Mouse (Mus musculus) limb, embryonic 13.5 days (tissue): ENCODE measurements around the gene Syt1. TPM values are rescaled to one million over a fixed set of nuclear protein-coding genes. Genes with fewer than 3 reads are reported as not detected.

Source experiments
- ATAC-seq: fragments of 200-750 bp; cut with Nextera tagmentation; 2 replicates; pipeline ENCODE4 v1.8.0; 2017; ENCODE audit warnings: low read depth, moderate number of reproducible peaks, moderate TSS enrichment; ENCODE audit not compliant: low FRiP score
- H3K27ac ChIP-seq: fragments of 300-500 bp; sonication (generic); 2 replicates; pipeline ENCODE4 v1.5.1; 2015; ENCODE audit warnings: inconsistent platforms, mild to moderate bottlenecking, moderate library complexity
- H3K27me3 ChIP-seq: fragments of 300-500 bp; sonication (generic); 2 replicates; pipeline ENCODE4 v1.6.1; 2015; ENCODE audit warnings: mild to moderate bottlenecking, inconsistent platforms
- H3K36me3 ChIP-seq: fragments of 300-500 bp; sonication (generic); 2 replicates; pipeline ENCODE4 v1.6.1; 2015; ENCODE audit warnings: inconsistent platforms, mild to moderate bottlenecking, moderate library complexity
- H3K4me1 ChIP-seq: fragments of 300-500 bp; sonication (generic); 2 replicates; pipeline ENCODE4 v1.6.1; 2015; ENCODE audit warnings: inconsistent platforms
- H3K4me2 ChIP-seq: fragments of 300-500 bp; sonication (generic); replicated peaks from 2 replicates; pipeline ENCODE4 v1.6.1; 2015; ENCODE audit warnings: inconsistent platforms, mild to moderate bottlenecking, moderate library complexity
- H3K4me3 ChIP-seq: fragments of 300-500 bp; sonication (generic); 2 replicates; pipeline ENCODE4 v1.5.1; 2015; ENCODE audit warnings: moderate library complexity, mild to moderate bottlenecking, inconsistent platforms
- H3K9ac ChIP-seq: fragments of 300-500 bp; sonication (generic); 2 replicates; pipeline ENCODE4 v1.6.1; 2015; ENCODE audit warnings: mild to moderate bottlenecking, inconsistent platforms
- H3K9me3 ChIP-seq: fragments of 300-500 bp; sonication (generic); 2 replicates; pipeline ENCODE4 v1.6.1; 2016; ENCODE audit warnings: inconsistent platforms
- WGBS: fragments of 180-500 bp; shearing (Covaris S2); methylation state at CpG from one replicate; pipeline ENCODE4 v1.1.7; 2015; 5-methylcytosine and 5-hydroxymethylcytosine counted together
- polyA plus RNA-seq: library from polyadenylated mRNA; unstranded; fragments of >200 nt; fragmentation: Nextera tagmentation; extraction: Ambion mirVana; gene quantifications from 2 replicates; pipeline ENCODE4 v1.2.1, GENCODE M21; 2015

Gene Syt1
- polyA plus RNA-seq, 1 experiment from 2014 or later = 2.1 TPM

DNA sequence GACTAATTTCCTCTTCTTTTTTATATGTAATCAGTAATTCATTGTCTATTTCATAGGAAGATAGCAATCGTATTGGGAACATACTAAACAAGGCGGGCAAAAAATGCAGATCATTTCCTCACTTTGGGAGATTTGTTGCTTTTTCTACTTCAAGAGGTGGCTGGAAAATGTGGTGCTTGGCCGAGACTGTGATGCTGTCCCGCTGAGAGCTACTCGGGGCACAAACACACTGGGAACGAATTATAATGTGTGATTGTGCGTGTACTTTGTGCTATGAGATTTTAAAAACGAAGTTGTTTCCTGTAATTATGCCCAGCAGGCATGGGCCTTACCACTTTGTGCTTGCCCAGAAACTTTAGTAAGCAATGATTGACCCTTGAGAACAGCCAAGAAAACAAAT lies 281.8 kb downstream of the Syt1 start:
- 58% methylated on average over 8 of the region's 8 CpGs for WGBS
- H3K4me3 ChIP-seq = no peak overlapping the region
- ATAC-seq = no peak
- H3K36me3 ChIP-seq = no peaks in the 10 kb centered on the region
- H3K9ac ChIP-seq = no peak overlapping the region
- H3K27me3 ChIP-seq = no peaks in the 10 kb centered on the region
- H3K27ac ChIP-seq = no peak overlapping the region
- no peaks in the 10 kb centered on the region for H3K4me1 ChIP-seq
- no peak overlapping the region for H3K4me2 ChIP-seq
- H3K9me3 ChIP-seq = no peaks in the 10 kb centered on the region

GRCm38 (mm10) chr10:108726391-108726790 lies 284.4 kb downstream of the Syt1 start:
- ATAC-seq = no peak
- no peaks in the 10 kb centered on the region for H3K9me3 ChIP-seq
- H3K4me2 ChIP-seq = no peak overlapping the region

DNA sequence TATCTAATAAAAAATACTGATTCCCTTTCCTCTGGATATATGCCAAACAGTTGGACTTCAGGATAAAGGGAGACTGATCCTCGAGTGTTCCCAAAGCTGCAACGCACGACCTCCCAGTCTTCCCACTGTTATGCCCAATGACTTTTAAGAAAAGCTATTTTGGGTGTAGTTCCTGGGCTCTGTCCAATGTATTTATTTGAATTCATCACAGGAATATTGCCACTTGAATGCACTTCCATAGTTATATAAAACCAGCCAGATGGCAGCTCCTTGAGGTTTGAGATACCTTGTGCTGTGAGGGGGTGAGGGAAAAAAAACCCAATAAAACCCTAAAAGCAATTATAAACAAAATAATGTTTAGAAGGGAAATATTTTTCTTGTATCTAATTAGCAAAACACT lies 285.9 kb downstream of the Syt1 start:
- Histone ChIP-seq H3K36me3 (no peaks in the 10 kb centered on the region), H3K9me3 (no peaks in the 10 kb centered on the region), H3K4me3 (no peak overlapping the region), H3K27me3 (no peaks in the 10 kb centered on the region), H3K9ac (no peak overlapping the region), H3K4me2 (no peak overlapping the region), H3K4me1 (no peaks in the 10 kb centered on the region), H3K27ac (no peak overlapping the region)
- ATAC-seq = no peak
- WGBS = 93% methylated on average over 3 of the region's 3 CpGs

More at GRCm38 (mm10) chr10:108726391-108726790, 284.4 kb downstream of the Syt1 start:
- H3K27me3 ChIP-seq = no peaks in the 10 kb centered on the region
- WGBS = 87% methylated on average over 4 of the region's 4 CpGs
- H3K36me3 ChIP-seq = no peaks in the 10 kb centered on the region
- no peak overlapping the region for H3K9ac ChIP-seq
- no peaks in the 10 kb centered on the region for H3K4me1 ChIP-seq
- H3K4me3 ChIP-seq = no peak overlapping the region
- no peak overlapping the region for H3K27ac ChIP-seq

DNA sequence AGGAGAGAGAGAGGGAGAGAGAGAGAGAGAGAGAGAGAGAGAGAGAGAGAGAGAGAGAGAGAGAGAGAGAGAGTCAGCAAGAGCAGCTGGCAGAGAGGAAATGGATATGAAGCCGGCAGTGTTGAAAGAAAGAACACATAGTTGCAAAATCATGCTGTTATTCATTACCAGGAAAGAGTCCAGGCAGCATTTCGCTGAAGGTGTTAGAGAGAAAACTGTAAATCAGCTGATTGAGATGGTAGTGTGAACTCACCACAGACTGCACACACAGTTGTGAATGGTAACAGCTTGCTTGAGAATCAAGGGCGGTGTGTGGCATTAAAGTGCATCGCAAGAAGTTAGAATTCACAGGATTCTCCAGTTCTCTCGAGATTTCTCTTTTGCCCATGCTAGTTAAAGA lies 300.3 kb downstream of the Syt1 start:
- WGBS = 48% methylated on average over 5 of the region's 5 CpGs
- Histone ChIP-seq H3K9me3 (no peaks in the 10 kb centered on the region), H3K27me3 (no peaks in the 10 kb centered on the region), H3K4me1 (no peaks in the 10 kb centered on the region), H3K9ac (no peak overlapping the region), H3K36me3 (no peaks in the 10 kb centered on the region), H3K4me3 (no peak overlapping the region), H3K4me2 (no peak overlapping the region), H3K27ac (no peak overlapping the region)
- ATAC-seq = no peak

- Histone ChIP-seq H3K9me3 (no peaks in the 10 kb centered on the region), H3K9ac (no peak overlapping the region), H3K4me3 (no peak overlapping the region), H3K27me3 (no peaks in the 10 kb centered on the region), H3K4me2 (no peak overlapping the region), H3K27ac (no peak overlapping the region), H3K36me3 (no peaks in the 10 kb centered on the region), H3K4me1 (no peaks in the 10 kb centered on the region)
- WGBS = 95% methylated on average over 3 of the region's 3 CpGs
- no peak for ATAC-seq
Measured at GRCm38 (mm10) chr10:108705658-108706057, 305.1 kb downstream of the Syt1 start.

- no peaks in the 10 kb centered on the region for H3K27me3 ChIP-seq
- no peaks in the 10 kb centered on the region for H3K4me1 ChIP-seq
- H3K36me3 ChIP-seq = no peaks in the 10 kb centered on the region
- no peak for ATAC-seq
- H3K9me3 ChIP-seq = no peaks in the 10 kb centered on the region
- WGBS = 85% methylated on average over 14 of the region's 14 CpGs
- no peak overlapping the region for H3K4me2 ChIP-seq
- H3K9ac ChIP-seq = no peak overlapping the region
- H3K4me3 ChIP-seq = no peak overlapping the region
- H3K27ac ChIP-seq = no peak overlapping the region
Measured at GRCm38 (mm10) chr10:108701361-108702128, 309.2 kb downstream of the Syt1 start.

GRCm38 (mm10) chr10:108699946-108700345 lies 310.8 kb downstream of the Syt1 start, which contains the start of gene Gm5136:
Gm5136 (minus strand) TSS chr10:108700160.
- Histone ChIP-seq H3K4me3 (no peak within 1 kb of the TSS), H3K27me3 (no peaks in the 10 kb centered on the region), H3K9me3 (no peaks in the 10 kb centered on the region), H3K4me2 (no peak within 1 kb of the TSS), H3K27ac (no peak within 1 kb of the TSS), H3K36me3 (no peaks in the 10 kb centered on the region), H3K4me1 (no peaks in the 10 kb centered on the region), H3K9ac (no peak within 1 kb of the TSS)
- no peak for ATAC-seq
- WGBS = 95% methylated on average over 9 of the region's 9 CpGs

DNA sequence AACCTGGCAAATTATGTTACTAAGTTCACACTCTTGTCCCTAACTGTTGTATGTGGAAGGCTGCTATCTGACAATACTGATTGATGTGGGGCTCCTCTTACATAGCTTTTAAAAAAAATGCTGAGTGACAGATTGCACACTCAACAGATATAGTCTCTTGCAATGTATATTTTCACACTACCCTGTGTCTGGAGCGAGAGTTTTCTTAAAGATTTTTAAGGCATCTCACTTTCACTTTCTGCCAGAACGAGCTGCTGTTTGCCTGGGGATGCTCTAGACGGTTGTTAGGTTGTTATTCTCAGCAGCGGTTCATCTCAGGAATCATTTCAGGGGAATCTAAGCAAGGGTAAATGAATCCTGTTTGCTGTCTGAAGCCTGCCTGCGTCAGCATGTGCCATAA lies 313.7 kb downstream of the Syt1 start:
- Histone ChIP-seq H3K4me3 (no peak overlapping the region), H3K9me3 (no peaks in the 10 kb centered on the region), H3K4me1 (no peaks in the 10 kb centered on the region), H3K9ac (no peak overlapping the region), H3K36me3 (no peaks in the 10 kb centered on the region), H3K27ac (no peak overlapping the region), H3K27me3 (no peaks in the 10 kb centered on the region), H3K4me2 (no peak overlapping the region)
- 63% methylated on average over 5 of the region's 5 CpGs for WGBS
- ATAC-seq = no peak

DNA sequence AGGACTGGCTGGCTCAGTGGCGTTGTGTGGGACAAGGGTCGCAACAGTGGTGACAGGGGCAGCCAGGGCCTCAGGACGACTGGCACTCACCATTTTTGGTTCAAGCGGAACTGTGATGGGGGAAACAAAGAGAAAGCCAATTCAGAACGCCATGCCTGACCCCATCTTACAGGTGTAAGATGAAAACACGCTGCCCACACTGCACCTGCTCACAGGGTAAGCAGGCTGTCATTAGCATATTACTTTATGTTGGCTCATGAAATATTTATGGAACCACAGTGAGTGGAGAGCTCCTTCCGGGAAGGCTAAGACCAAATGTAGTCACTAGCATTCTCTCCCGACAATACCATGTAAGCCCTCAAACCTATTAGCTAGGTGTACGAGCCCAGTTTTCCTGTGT lies 319.8 kb downstream of the Syt1 start:
- H3K4me3 ChIP-seq = no peak overlapping the region
- no peak for ATAC-seq
- no peaks in the 10 kb centered on the region for H3K27me3 ChIP-seq
- H3K36me3 ChIP-seq = no peaks in the 10 kb centered on the region
- H3K4me1 ChIP-seq = no peaks in the 10 kb centered on the region
- WGBS = 69% methylated on average over 9 of the region's 9 CpGs
- H3K9me3 ChIP-seq = no peaks in the 10 kb centered on the region
- H3K27ac ChIP-seq = no peak overlapping the region
- H3K9ac ChIP-seq = no peak overlapping the region
- H3K4me2 ChIP-seq = no peak overlapping the region

DNA sequence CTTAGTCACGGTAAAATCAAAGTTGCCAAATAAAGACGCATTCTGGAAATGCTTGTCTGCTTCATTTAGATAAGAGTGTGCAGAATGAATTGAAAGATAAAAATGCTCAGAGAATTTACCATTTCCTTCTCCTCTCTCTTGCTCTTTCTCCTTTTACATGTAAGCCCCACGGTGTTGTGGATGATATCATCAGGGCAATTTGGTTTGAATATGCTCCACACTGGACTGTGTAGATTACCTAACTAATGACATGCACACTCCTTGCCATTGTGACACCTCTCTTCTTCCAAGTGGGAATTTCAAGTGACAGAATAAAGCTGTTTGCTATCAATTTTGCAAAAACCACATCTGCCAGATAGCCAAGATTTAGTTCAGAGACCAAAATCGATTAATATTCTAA lies 324.1 kb downstream of the Syt1 start:
- no peak overlapping the region for H3K9ac ChIP-seq
- no peak for ATAC-seq
- no peaks in the 10 kb centered on the region for H3K9me3 ChIP-seq
- H3K27ac ChIP-seq = no peak overlapping the region
- 86% methylated on average over 4 of the region's 4 CpGs for WGBS
- H3K27me3 ChIP-seq = no peaks in the 10 kb centered on the region
- no peak overlapping the region for H3K4me2 ChIP-seq
- no peak overlapping the region for H3K4me3 ChIP-seq
- H3K36me3 ChIP-seq = no peaks in the 10 kb centered on the region
- H3K4me1 ChIP-seq = no peaks in the 10 kb centered on the region

DNA sequence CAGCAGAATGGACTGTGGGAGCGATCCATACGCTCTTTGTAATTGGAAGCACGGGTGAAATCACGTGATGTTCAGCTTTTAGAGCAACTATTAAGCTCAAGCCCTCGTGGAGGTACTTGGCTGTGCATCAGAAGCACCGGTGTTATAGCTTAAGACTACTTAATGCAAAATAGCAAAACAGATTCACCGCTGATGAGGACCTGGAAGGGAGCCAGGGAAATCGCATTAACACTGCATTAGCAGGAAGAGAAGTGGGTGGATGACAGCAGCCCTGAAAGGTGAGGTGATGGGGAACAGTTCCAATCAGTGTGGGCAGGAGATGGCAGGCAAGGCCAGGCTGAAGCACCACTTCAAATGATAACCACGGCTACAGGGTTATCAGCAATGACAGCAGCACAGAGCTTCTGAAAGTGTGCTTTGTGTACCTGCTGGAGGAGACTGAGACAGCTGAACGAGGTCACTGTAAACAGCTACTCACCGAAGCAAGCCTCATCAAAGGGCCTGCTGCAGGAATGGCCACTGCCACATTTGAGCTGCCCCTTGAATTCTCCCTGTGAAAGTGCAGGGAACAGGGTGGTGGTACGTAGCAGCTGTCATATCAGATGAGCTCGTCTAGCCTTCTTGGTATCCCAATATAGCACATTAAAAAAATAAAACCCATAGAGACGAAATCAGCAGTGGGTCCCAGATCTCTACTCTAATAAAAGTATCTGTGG lies 330.9 kb downstream of the Syt1 start:
- 57% methylated on average over 14 of the region's 14 CpGs for WGBS
- no peak overlapping the region for H3K4me3 ChIP-seq
- H3K9ac ChIP-seq = no peak overlapping the region
- no peaks in the 10 kb centered on the region for H3K36me3 ChIP-seq
- no peaks in the 10 kb centered on the region for H3K27me3 ChIP-seq
- no peak overlapping the region for H3K27ac ChIP-seq
- no peaks in the 10 kb centered on the region for H3K4me1 ChIP-seq
- ATAC-seq = no peak
- no peaks in the 10 kb centered on the region for H3K9me3 ChIP-seq
- H3K4me2 ChIP-seq = no peak overlapping the region

- Histone ChIP-seq H3K27me3 (no peaks in the 10 kb centered on the region), H3K4me1 (no peaks in the 10 kb centered on the region), H3K36me3 (no peaks in the 10 kb centered on the region), H3K4me3 (no peak overlapping the region), H3K9ac (no peak overlapping the region), H3K27ac (no peak overlapping the region), H3K9me3 (no peaks in the 10 kb centered on the region), H3K4me2 (no peak overlapping the region)
- WGBS = 87% methylated on average over 8 of the region's 8 CpGs
- no peak for ATAC-seq
Measured at GRCm38 (mm10) chr10:108677053-108677452, 333.7 kb downstream of the Syt1 start.
